Mouse (Mus musculus): Measurements from ENCODE around the gene C2cd4a.

C2cd4a gene

DNA sequence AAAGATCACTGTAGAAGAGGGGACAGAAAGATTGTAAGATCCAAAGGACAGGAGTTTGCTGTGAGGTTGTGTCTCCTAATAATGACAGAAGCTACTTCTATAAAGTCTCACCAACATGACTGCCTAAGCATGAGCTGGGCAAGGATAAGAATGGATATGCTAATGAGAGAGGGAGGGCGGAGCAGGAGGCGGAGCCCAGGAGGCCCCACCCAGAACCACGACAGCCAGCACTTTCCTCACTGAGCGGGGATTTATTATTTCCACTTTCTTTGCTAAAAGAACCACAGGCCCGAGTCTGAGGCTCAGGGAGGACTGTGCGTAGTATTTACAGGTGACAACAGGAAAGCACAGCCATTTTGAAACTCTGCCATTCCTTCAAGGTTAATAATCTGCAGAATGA, 44.5 kb downstream of the C2cd4a start:
- no peak for DNase-seq (ENCODE audit: low spot score)

DNA sequence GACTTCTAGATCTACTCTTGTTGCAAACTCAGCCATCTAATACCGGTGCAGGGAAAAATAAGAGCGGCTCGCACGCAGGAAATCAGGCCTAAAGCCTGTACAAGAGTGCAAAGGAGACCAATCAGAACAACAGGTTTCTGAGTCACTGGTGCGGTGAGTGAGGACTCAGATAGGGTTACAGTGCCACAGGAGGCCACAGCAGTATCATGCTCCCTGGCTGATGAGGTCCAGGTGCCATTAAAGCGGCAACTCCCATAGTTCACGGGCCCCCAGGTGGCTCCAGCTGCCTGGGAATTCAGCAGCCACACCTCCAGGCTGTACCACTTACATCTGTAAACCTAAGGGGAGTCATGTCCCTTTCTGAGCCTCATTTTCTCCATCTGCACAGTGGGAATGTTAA, 45.8 kb downstream of the C2cd4a start:
- no peak for DNase-seq (ENCODE audit: low spot score)

DNA sequence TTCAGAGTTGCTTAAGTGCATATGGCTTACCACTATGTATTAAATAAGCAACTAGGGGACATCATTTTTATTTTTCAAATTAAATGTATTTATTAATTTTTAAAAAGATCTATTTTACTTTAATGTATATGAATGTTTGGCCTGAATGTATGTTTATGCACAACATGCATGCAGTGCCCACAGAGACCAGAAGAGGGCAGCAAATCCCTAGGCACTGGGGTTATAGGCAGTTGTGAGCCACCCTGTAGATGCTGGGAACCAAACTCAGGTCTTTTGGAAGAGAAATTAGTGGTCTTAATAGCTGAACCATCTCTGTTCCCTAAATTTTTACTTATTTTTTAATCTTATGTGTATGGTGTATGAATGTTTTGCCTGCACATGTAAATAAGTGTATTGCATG, 48.2 kb downstream of the C2cd4a start:
- DNase-seq (ENCODE audit: low spot score), result no peak

DNA sequence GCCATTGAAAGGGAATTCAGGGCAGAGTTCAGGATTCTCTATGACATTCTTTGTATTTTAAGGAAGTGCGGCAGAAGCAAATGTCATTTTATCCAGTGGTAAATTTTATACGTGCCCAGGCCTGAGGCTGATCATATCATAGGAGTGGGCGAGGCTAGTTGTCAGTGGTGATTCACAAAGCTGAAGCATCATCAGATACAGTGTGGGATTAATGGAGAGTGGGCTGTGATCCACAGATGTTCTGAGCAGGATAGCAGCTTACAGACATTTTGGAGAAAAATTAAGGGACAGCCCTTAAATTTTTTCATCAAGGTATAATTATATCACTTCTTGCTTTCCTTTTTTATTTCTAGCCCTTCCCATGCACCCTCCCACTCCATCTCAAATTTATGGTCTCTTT, 48.7 kb downstream of the C2cd4a start:
- no peak for DNase-seq (ENCODE audit: low spot score)

DNA sequence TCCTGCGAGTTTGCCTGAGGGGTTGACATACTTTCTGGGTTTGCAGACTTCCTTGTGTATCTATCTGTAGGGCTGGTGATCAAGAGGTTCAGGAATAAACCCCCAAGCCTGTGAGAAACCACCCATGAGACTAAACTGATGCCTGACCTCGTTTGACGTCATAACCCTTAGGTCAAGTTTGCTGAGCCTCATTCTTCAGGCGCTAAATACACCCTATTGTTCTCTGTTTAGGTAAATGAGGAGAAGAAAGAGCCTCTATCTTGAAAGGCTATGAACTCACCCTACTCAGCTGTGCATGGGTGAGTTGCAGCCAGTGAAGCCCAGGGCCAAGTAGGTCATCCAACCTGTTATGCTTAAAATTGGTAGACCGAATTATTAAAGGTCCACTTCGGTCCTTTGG, 49.3 kb downstream of the C2cd4a start:
- DNase-seq (ENCODE audit: low spot score), result no peak

All from urinary bladder, postnatal 25 days (tissue).